11 mouse cellular contexts compared by ENCODE assay signal in genomic region chr9:108136930-108137462, GRCm38 (mm10). TPM values are rescaled to one million over a fixed set of nuclear protein-coding genes. Genes with fewer than 3 reads are reported as not detected.
A peak's percentile ranks its signal among the peaks of the same experiment; 100 is the strongest.
DNase-seq lines count a peak whose midpoint lies in the region; ATAC-seq and TF ChIP-seq lines count a peak whose summit lies in the region.
"Had no signal": no experiment of that assay in that cellular context is flagged by ENCODE, and none has a peak within 500 bp of the region (broad histone marks: within the 10 kb centered on the region; RNA-seq: fewer than 3 reads in every experiment).

No protein-coding gene starts in this region.

- peaks cover 23% of the 10 kb centered on the region for H3K36me3 ChIP-seq in forebrain, postnatal 0 days (ENCODE audit: insufficient read depth)
- H3K36me3 ChIP-seq in forebrain, embryonic 16.5 days (ENCODE audit: control insufficient read depth, insufficient read depth), result peaks cover 2% of the 10 kb centered on the region
- H3K36me3 ChIP-seq: liver, embryonic 15.5 days had no signal

- no peak for DNase-seq in forebrain, postnatal 0 days
- peak; percentile 79 for DNase-seq in cerebellum, adult 11 months
- DNase-seq in left cerebral cortex, postnatal 4 days, result peak; percentile 44
- DNase-seq in thymus, postnatal 14 days, result no peak
- DNase-seq in adrenal gland, postnatal 14 days, result no peak
- DNase-seq in lung, adult 18-20 months, result no peak

- no peaks in the 10 kb centered on the region for H3K4me1 ChIP-seq in forebrain, postnatal 0 days (ENCODE audit: insufficient read depth)
- no peaks in the 10 kb centered on the region for H3K4me1 ChIP-seq in forebrain, embryonic 16.5 days (replicated peaks; ENCODE audit: control insufficient read depth, insufficient read depth, low read length)
- H3K4me1 ChIP-seq: liver, embryonic 15.5 days; neural tube, embryonic 13.5 days had no signal

- peak; percentile 23; the same call in 1 of the 2 replicates for ATAC-seq in forebrain, postnatal 0 days
- ATAC-seq in forebrain, embryonic 16.5 days, result no peak
- peak; percentile 48; the same call in 1 of the 2 replicates for ATAC-seq in granulocyte monocyte progenitor cell, adult 5-6 weeks (replicated peaks; ENCODE audit: poor library complexity, severe bottlenecking)

- no peak for TF ChIP-seq CTCF in forebrain, postnatal 0 days (IDR thresholded peaks at IDR 0.05; ENCODE audit: low read depth)

- H3K27me3 ChIP-seq in forebrain, postnatal 0 days (ENCODE audit: insufficient read depth, low read length), result no peaks in the 10 kb centered on the region
- H3K27me3 ChIP-seq in forebrain, embryonic 16.5 days (replicated peaks; ENCODE audit: control insufficient read depth, insufficient read depth, low read length), result no peaks in the 10 kb centered on the region
- H3K27me3 ChIP-seq: neural tube, embryonic 13.5 days had no signal

- no peak overlapping the region for H3K4me3 ChIP-seq in forebrain, postnatal 0 days (ENCODE audit: low read depth, low read length)
- H3K4me3 ChIP-seq in forebrain, embryonic 16.5 days (replicated peaks; ENCODE audit: low read length), result no peak overlapping the region
- H3K4me3 ChIP-seq: liver, embryonic 15.5 days; neural tube, embryonic 13.5 days had no signal

- intact Hi-C loops in left cerebral cortex, postnatal 4 days (cut with DNase I), result no loop called here

- H3K4me2 ChIP-seq in forebrain, postnatal 0 days (ENCODE audit: low read depth), result no peak overlapping the region
- no peak overlapping the region for H3K4me2 ChIP-seq in forebrain, embryonic 16.5 days (ENCODE audit: low read length)
- H3K4me2 ChIP-seq: liver, embryonic 15.5 days; neural tube, embryonic 13.5 days had no signal

- H3K9me3 ChIP-seq in forebrain, postnatal 0 days (ENCODE audit: low read length), result no peaks in the 10 kb centered on the region
- H3K9me3 ChIP-seq in forebrain, embryonic 16.5 days (ENCODE audit: control insufficient read depth, low read length), result no peaks in the 10 kb centered on the region
- H3K9me3 ChIP-seq: liver, embryonic 15.5 days; neural tube, embryonic 13.5 days had no signal

- no peak overlapping the region for H3K27ac ChIP-seq in forebrain, postnatal 0 days (ENCODE audit: low read depth, low read length)
- H3K27ac ChIP-seq in forebrain, embryonic 16.5 days (ENCODE audit: low read length), result no peak overlapping the region
- H3K27ac ChIP-seq: liver, embryonic 15.5 days; neural tube, embryonic 13.5 days had no signal

- WGBS in forebrain, postnatal 0 days, result 67% methylated on average over 6 of the region's 6 CpGs
- 79% methylated on average over 6 of the region's 6 CpGs for WGBS in forebrain, embryonic 16.5 days

- no peak overlapping the region for H3K9ac ChIP-seq in forebrain, postnatal 0 days
- no peak overlapping the region for H3K9ac ChIP-seq in forebrain, embryonic 16.5 days (replicated peaks; ENCODE audit: low read depth, low read length)
- H3K9ac ChIP-seq: liver, embryonic 15.5 days; neural tube, embryonic 13.5 days had no signal

RNA-seq across cellular contexts. Expression of gene Apeh, which starts 42.6 kb away (rescaled TPM):
- total RNA-seq in forebrain, postnatal 0 days (2014; rRNA removed), result 24.5 and 27.9 TPM in 2 replicates
- polyA plus RNA-seq in forebrain, postnatal 0 days (2015; fragmentation: Nextera tagmentation; extraction: Ambion mirVana), result 28.2 and 30.0 TPM in 2 replicates
- polyA plus RNA-seq in forebrain, embryonic 16.5 days (2015; fragmentation: Nextera tagmentation; extraction: Ambion mirVana), result 41.3 and 46.2 TPM in 2 replicates
- total RNA-seq in granulocyte monocyte progenitor cell, adult 5-6 weeks (2014; fragmentation: Nextera tagmentation), result 72.6 and 79.0 TPM in 2 replicates
- 75.8 and 83.2 TPM in 2 replicates for total RNA-seq in granulocyte monocyte progenitor cell, adult 5-6 weeks (2017)
- 10 to 100 TPM; 46.1 to 50.1 TPM for total RNA-seq in left cerebral cortex, postnatal 4 days (2021)
- total RNA-seq in adrenal gland, postnatal 14 days (2021), result 76.2 and 76.5 TPM in 2 replicates

RNA-seq across cellular contexts. Expression of gene Bsn, which starts 53.2 kb away (rescaled TPM):
- 27.4 and 34.1 TPM in 2 replicates for total RNA-seq in forebrain, postnatal 0 days (2014; rRNA removed)
- 3.0 and 5.5 TPM in 2 replicates for polyA plus RNA-seq in forebrain, postnatal 0 days (2015; fragmentation: Nextera tagmentation; extraction: Ambion mirVana)
- 7.0 and 8.5 TPM in 2 replicates for polyA plus RNA-seq in forebrain, embryonic 16.5 days (2015; fragmentation: Nextera tagmentation; extraction: Ambion mirVana)
- total RNA-seq in granulocyte monocyte progenitor cell, adult 5-6 weeks (2014; fragmentation: Nextera tagmentation), result 6.2 and 9.0 TPM in 2 replicates
- total RNA-seq in granulocyte monocyte progenitor cell, adult 5-6 weeks (2017), result 3.2 and 3.7 TPM in 2 replicates
- 10 to 100 TPM; 70.4 to 74.5 TPM for total RNA-seq in left cerebral cortex, postnatal 4 days (2021)
- 2.9 TPM in 2 replicates for total RNA-seq in adrenal gland, postnatal 14 days (2021)

RNA-seq across cellular contexts. Expression of gene Rnf123, which starts 53.9 kb away (rescaled TPM):
- total RNA-seq in forebrain, postnatal 0 days (2014; rRNA removed), result 32.0 and 35.8 TPM in 2 replicates
- polyA plus RNA-seq in forebrain, postnatal 0 days (2015; fragmentation: Nextera tagmentation; extraction: Ambion mirVana), result 25.4 and 37.0 TPM in 2 replicates
- polyA plus RNA-seq in forebrain, embryonic 16.5 days (2015; fragmentation: Nextera tagmentation; extraction: Ambion mirVana), result 44.5 and 53.1 TPM in 2 replicates
- total RNA-seq in granulocyte monocyte progenitor cell, adult 5-6 weeks (2014; fragmentation: Nextera tagmentation), result 64.5 and 75.3 TPM in 2 replicates
- 29.7 and 30.3 TPM in 2 replicates for total RNA-seq in granulocyte monocyte progenitor cell, adult 5-6 weeks (2017)
- 10 to 100 TPM; 92.5 to 93.8 TPM for total RNA-seq in left cerebral cortex, postnatal 4 days (2021)
- total RNA-seq in adrenal gland, postnatal 14 days (2021), result 54.2 and 66.6 TPM in 2 replicates

RNA-seq across cellular contexts. Expression of gene Mst1, which starts 56.8 kb away (rescaled TPM):
- total RNA-seq in forebrain, postnatal 0 days (2014; rRNA removed), result 0.10 TPM in 1 of 2 replicates, not detected in the other
- not detected in 2 replicates for polyA plus RNA-seq in forebrain, postnatal 0 days (2015; fragmentation: Nextera tagmentation; extraction: Ambion mirVana)
- polyA plus RNA-seq in forebrain, embryonic 16.5 days (2015; fragmentation: Nextera tagmentation; extraction: Ambion mirVana), result not detected in 2 replicates
- total RNA-seq in granulocyte monocyte progenitor cell, adult 5-6 weeks (2014; fragmentation: Nextera tagmentation), result 0.67 TPM in 1 of 2 replicates, not detected in the other
- total RNA-seq in granulocyte monocyte progenitor cell, adult 5-6 weeks (2017), result 0.34 and 1.6 TPM in 2 replicates
- not detected for total RNA-seq in left cerebral cortex, postnatal 4 days (2021)
- total RNA-seq in adrenal gland, postnatal 14 days (2021), result 1.4 and 20.2 TPM in 2 replicates
- total RNA-seq: heart, postnatal 36 days had no signal

Comparison
In these comparisons a context has a peak if more than half of its experiments do, and no peak if none do; other contexts are left out.
1. DNase-seq: peak in cerebellum, adult 11 months (single experiment) and left cerebral cortex, postnatal 4 days (single experiment); none in forebrain, postnatal 0 days (single experiment), thymus, postnatal 14 days (single experiment), adrenal gland, postnatal 14 days (single experiment) and lung, adult 18-20 months (0 of 2).